Mouse (Mus musculus): ENCODE results near the gene Naa20. TPM values are rescaled to one million over a fixed set of nuclear protein-coding genes. Genes with fewer than 3 reads are reported as not detected.

The Naa20 gene
- not detected in 2 replicates for polyA plus RNA-seq (2012; ENCODE audit: insufficient read depth, insufficient read length, low replicate concordance, missing spikeins)

GRCm38 (mm10) chr2:145901861-145902260, at the start of gene Naa20:
Gene Naa20 (plus strand): TSS chr2:145902099.
- 94% methylated on average over 6 of the region's 6 CpGs for WGBS
- Histone ChIP-seq H3K4me1 (ENCODE audit: control insufficient read depth, insufficient read depth, low read length) (peaks cover 6% of the 10 kb centered on the region; the same call in 1 of the 2 replicates), H3K27ac (ENCODE audit: insufficient read depth, low read depth, low read length) (no peak within 1 kb of the TSS), H3K4me3 (ENCODE audit: insufficient read depth, low read depth, low read length) (peak within 1 kb of the TSS; percentile 69)
- TF ChIP-seq POLR2A (IDR thresholded peaks at IDR 0.05; ENCODE audit: insufficient read depth, low read depth, low read length) (no peak), CTCF (IDR thresholded peaks at IDR 0.05; ENCODE audit: insufficient read depth, low read depth, low read length) (no peak)

- H3K4me3 ChIP-seq (ENCODE audit: insufficient read depth, low read depth, low read length): no peak overlapping the region
- TF ChIP-seq POLR2A (IDR thresholded peaks at IDR 0.05; ENCODE audit: insufficient read depth, low read depth, low read length): no peak
- TF ChIP-seq CTCF (IDR thresholded peaks at IDR 0.05; ENCODE audit: insufficient read depth, low read depth, low read length): no peak
- 82% methylated on average over 9 of the region's 9 CpGs for whole genome bisulfite sequencing
- H3K4me1 ChIP-seq (ENCODE audit: control insufficient read depth, insufficient read depth, low read length): peaks cover 15% of the 10 kb centered on the region
- H3K27ac ChIP-seq (ENCODE audit: insufficient read depth, low read depth, low read length): no peak overlapping the region
These were observed 46.1 kb upstream of the Naa20 start for GRCm38 (mm10) chr2:145855831-145856230.

GRCm38 (mm10) chr2:145857864-145858263, 44.0 kb upstream of the Naa20 start:
- 76% methylated on average over 8 of the region's 8 CpGs for WGBS
- H3K4me3 ChIP-seq (ENCODE audit: insufficient read depth, low read depth, low read length): no peak overlapping the region
- no peak overlapping the region for H3K27ac ChIP-seq (ENCODE audit: insufficient read depth, low read depth, low read length)
- TF ChIP-seq CTCF (IDR thresholded peaks at IDR 0.05; ENCODE audit: insufficient read depth, low read depth, low read length) (no peak), POLR2A (IDR thresholded peaks at IDR 0.05; ENCODE audit: insufficient read depth, low read depth, low read length) (no peak)
- H3K4me1 ChIP-seq (ENCODE audit: control insufficient read depth, insufficient read depth, low read length): peaks cover 19% of the 10 kb centered on the region

- Histone ChIP-seq H3K27ac (ENCODE audit: insufficient read depth, low read depth, low read length) (peak overlapping the region; percentile 91), H3K4me3 (ENCODE audit: insufficient read depth, low read depth, low read length) (peak overlapping the region; percentile 53), H3K4me1 (ENCODE audit: control insufficient read depth, insufficient read depth, low read length) (peaks cover 23% of the 10 kb centered on the region)
- WGBS: 34% methylated on average over 7 of the region's 7 CpGs
- TF ChIP-seq CTCF (IDR thresholded peaks at IDR 0.05; ENCODE audit: insufficient read depth, low read depth, low read length) (no peak), POLR2A (IDR thresholded peaks at IDR 0.05; ENCODE audit: insufficient read depth, low read depth, low read length) (0 out of 2 replicates have a peak, but pooled peaks have one; percentile 6)
These were observed 42.4 kb upstream of the Naa20 start for GRCm38 (mm10) chr2:145859442-145859931.

- WGBS: 3% methylated on average over 40 of the region's 40 CpGs
- 0 out of 2 replicates have a peak, but pooled peaks have one; percentile 1 for TF ChIP-seq POLR2A (IDR thresholded peaks at IDR 0.05; ENCODE audit: insufficient read depth, low read depth, low read length)
- TF ChIP-seq CTCF (IDR thresholded peaks at IDR 0.05; ENCODE audit: insufficient read depth, low read depth, low read length): peak; percentile 58; the same call in 1 of the 2 replicates
- H3K4me1 ChIP-seq (ENCODE audit: control insufficient read depth, insufficient read depth, low read length): peaks cover 23% of the 10 kb centered on the region
- peak overlapping the region; percentile 53 for H3K4me3 ChIP-seq (ENCODE audit: insufficient read depth, low read depth, low read length)
- peak overlapping the region; percentile 91 for H3K27ac ChIP-seq (ENCODE audit: insufficient read depth, low read depth, low read length)
These were observed 41.7 kb upstream of the Naa20 start for GRCm38 (mm10) chr2:145859932-145860801.

GRCm38 (mm10) chr2:145861193-145862123, 40.4 kb upstream of the Naa20 start:
- Histone ChIP-seq H3K4me1 (ENCODE audit: control insufficient read depth, insufficient read depth, low read length) (peaks cover 23% of the 10 kb centered on the region), H3K27ac (ENCODE audit: insufficient read depth, low read depth, low read length) (peak overlapping the region; percentile 91), H3K4me3 (ENCODE audit: insufficient read depth, low read depth, low read length) (peak overlapping the region; percentile 38)
- TF ChIP-seq CTCF (IDR thresholded peaks at IDR 0.05; ENCODE audit: insufficient read depth, low read depth, low read length): no peak
- TF ChIP-seq POLR2A (IDR thresholded peaks at IDR 0.05; ENCODE audit: insufficient read depth, low read depth, low read length): no peak
- WGBS: 19% methylated on average over 8 of the region's 8 CpGs

- peaks cover 23% of the 10 kb centered on the region for H3K4me1 ChIP-seq (ENCODE audit: control insufficient read depth, insufficient read depth, low read length)
- WGBS: 38% methylated on average over 10 of the region's 10 CpGs
- H3K4me3 ChIP-seq (ENCODE audit: insufficient read depth, low read depth, low read length): peak overlapping the region; percentile 39
- peak overlapping the region; percentile 68 for H3K27ac ChIP-seq (ENCODE audit: insufficient read depth, low read depth, low read length)
- no peak for TF ChIP-seq CTCF (IDR thresholded peaks at IDR 0.05; ENCODE audit: insufficient read depth, low read depth, low read length)
- TF ChIP-seq POLR2A (IDR thresholded peaks at IDR 0.05; ENCODE audit: insufficient read depth, low read depth, low read length): no peak
These were observed 39.6 kb upstream of the Naa20 start for GRCm38 (mm10) chr2:145862206-145862817.

- Histone ChIP-seq H3K27ac (ENCODE audit: insufficient read depth, low read depth, low read length) (no peak overlapping the region), H3K4me1 (ENCODE audit: control insufficient read depth, insufficient read depth, low read length) (peaks cover 13% of the 10 kb centered on the region), H3K4me3 (ENCODE audit: insufficient read depth, low read depth, low read length) (no peak overlapping the region)
- TF ChIP-seq CTCF (IDR thresholded peaks at IDR 0.05; ENCODE audit: insufficient read depth, low read depth, low read length) (no peak), POLR2A (IDR thresholded peaks at IDR 0.05; ENCODE audit: insufficient read depth, low read depth, low read length) (no peak)
- 86% methylated on average over 3 of the region's 3 CpGs for WGBS
These were observed 36.6 kb upstream of the Naa20 start for GRCm38 (mm10) chr2:145865344-145865743.
